Mouse (Mus musculus): ENCODE measurements at regions not wholly inside any gene's neighbourhood (a gene's known extent, or its start where the extent isn't known, plus 50 kb on each side); places are given as distances from the start of the nearest gene placed in this dataset.

DNA sequence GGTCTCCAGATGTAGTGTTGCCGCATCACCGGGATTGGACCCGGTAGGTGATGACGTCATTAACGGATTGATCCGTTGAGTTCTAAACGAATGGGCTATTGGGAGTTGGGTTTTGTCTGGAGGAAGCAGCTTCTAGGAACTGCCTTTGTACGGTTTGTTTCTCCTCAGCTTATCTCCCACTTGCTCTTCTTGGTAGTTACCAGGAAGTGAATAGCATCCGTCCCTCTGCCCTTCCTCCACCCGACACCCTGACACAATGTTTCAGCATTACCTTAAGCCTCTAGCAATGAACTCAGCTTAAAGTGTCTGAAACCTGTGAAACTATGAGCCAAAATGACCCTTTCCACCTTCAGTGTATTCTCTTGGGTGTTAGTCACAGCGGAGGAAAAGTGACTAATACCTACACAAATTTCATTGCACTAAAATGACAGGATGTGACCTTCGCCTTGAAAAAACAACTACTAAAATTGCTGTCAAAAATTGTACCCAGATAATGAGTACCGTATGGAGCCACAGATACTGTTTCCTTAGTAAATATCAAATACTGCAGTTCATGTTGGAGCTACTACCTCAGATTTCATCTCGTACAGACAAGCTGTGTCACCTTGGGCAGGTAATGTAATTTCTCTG is 237.1 kb downstream of the Adgb start:
- TF ChIP-seq CTCF (IDR thresholded peaks at IDR 0.05; ENCODE audit: borderline replicate concordance, insufficient read depth, low read depth, low read length) (no peak), POLR2A (IDR thresholded peaks at IDR 0.05; ENCODE audit: borderline replicate concordance, insufficient read depth, low read length) (no peak)
